Mouse (Mus musculus) neutrophil, adult 59 days (primary cell): ENCODE measurements around the gene Hsf5. TPM values are rescaled to one million over a fixed set of nuclear protein-coding genes. Genes with fewer than 3 reads are reported as not detected.

Experiments
- total RNA-seq, 2 experiments: library from RNA; stranded (reverse); gene quantifications; 1 replicate in 1 of 2; 2 replicates in 1 of 2; pipeline ENCODE4 v1.2.4; 2023

The Hsf5 gene
- total RNA-seq = under 1 TPM; 0.11 to 0.13 TPM

DNA sequence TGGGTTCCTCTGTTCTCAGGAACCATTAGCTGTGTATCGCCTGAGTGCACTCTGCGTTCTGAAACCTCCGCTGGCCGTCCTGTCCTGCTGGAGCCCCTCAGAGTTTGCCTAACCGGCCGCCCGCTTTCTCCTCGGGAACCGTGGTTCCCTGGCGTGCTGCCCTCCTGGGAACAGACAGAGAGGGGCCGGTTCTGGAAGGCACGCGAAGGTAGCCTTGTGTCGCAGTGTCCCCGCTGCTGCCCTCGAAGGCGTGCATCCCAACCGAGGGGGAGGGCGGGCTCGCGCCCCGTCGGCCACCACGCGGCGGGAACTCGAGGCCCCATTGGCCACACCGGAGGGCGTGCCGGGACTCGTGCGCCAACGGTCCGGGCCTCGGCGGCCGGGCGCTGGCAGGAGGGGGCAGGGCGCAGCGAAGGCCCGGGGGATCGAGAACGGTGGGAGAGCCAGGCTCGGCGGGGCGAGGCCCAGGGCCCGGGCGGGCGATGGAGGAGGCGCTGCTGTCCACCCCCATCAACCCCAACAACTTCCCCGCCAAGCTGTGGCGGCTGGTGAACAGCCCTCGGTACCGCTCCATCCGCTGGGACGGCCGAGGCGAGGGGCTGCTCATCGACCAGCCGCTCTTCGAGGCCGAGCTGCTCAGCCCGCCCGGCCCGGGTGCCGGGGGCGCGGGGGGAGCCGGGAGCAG is at the start of gene Hsf5:
Gene Hsf5, plus strand, starts transcription at position 375 of the 685 bp plus-strand sequence.

DNA sequence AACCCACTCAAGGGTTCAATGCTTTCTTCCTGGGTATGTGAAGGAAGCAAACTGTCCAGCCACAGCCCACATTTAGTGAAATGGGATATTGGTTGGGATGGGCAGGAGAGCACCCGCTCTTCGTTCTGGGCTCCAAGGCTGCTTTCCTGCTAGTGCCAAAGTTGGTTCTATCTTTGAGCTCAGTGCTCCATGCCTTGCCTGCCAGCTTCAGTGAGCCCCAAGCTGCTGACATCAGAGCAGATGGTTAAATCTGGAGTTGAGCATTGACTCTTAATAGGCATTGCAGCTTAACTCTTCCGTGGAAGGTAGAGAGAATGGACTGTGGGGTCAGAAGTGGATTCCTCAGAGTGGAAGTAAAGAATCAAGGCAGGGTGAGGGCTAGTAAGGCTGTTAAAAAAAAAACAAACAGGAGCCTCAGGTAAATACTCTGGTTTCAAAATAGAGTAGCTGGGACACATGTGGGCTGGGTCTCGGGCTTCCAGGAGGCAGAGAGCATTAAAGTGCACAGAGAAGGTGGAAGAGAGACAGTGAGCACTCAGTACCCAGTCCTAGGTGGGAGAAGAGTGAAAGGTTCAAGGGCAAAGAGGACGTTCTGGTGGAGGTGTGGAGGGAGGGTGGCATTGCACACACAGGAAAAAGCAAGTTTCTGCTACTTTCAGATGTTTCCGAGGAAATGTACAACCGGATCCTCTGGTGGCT is 48.6 kb upstream of the Hsf5 start, which contains the start of gene Sept4:
Gene Sept4, plus strand, starts transcription at position 649 of the 699 bp plus-strand sequence.

DNA sequence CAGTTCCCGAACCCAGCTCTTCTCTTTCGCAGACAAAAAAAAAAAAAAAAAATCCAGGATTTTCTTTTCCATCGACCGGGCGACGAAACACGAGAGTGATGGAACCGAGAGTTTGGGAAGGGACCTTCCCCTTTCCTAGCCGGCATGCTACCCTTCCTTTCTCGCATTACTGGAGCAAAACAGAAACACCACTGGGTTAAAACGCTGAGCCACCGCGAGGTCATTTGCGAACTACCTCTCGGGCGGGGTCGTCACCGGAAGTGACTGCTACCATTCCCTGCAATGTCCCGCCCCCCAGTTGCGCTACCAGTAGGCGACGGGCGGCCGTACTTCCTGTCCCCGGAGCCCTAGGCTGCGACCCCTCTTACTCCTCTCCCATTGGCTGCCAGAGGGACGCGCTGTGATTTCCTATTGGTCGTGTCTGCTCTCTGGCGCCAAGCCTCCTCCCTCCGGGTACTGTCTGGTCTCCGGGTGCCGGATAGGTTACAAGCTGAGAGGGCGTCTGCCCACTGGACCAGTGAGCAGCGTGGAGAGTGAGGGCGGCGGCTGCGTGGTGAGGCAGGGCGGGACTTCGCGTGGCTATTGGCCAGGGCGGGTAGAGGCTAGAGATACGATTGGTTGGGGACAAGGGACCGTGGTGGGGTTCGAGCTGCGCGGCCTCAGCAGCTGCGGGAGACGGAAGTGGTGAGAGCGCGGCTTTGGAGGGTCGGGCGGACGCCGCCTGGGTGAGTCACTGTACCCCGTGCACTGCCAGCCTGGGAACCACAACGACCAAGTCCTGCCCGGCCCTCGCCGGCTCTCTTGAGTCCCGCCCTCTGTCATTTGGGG is 25.2 kb upstream of the Hsf5 start, which contains the start of gene Mtmr4:
Gene Mtmr4, plus strand, starts transcription at position 637 of the 828 bp plus-strand sequence.

DNA sequence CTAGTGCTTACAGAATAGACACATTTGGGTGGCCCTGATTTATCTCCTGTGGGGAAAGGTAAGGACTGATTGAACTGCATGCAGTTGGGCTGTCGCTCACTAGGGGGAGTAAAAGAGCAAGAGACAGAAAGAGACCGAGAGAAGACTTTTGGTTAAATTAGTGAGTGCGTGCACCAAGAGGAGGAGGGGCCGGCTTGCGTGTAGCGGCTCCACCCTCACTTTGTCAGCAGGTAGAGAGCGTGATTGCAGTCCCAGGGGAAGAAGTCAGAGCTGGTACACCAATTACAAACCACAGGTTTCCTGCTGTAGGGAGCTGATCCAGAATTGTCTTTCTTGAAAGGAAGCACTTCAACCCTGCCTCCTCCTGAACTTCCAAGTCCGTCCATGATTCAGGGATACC is 45.4 kb downstream of the Hsf5 start, which contains the start of gene Rnf43:
Gene Rnf43, plus strand, starts transcription at position 316 of the 400 bp plus-strand sequence.

Other genes with a start within 250 kb of the Hsf5 start
- 1 to 10 TPM; 3.2 to 3.9 TPM for gene Rad51c, start 212.2 kb upstream of the Hsf5 start, total RNA-seq
- gene Tex14, start 212.1 kb upstream of the Hsf5 start, total RNA-seq = under 1 TPM; 0.38 to 0.82 TPM
- gene Gm11492, start 50.5 kb upstream of the Hsf5 start, total RNA-seq = not detected
- 1 to 10 TPM in 1 of 2 experiments, not detected in 1; 1.5 TPM for gene Sept4, start 48.3 kb upstream of the Hsf5 start, total RNA-seq
- gene Mtmr4, start 25.0 kb upstream of the Hsf5 start, total RNA-seq = 10 to 100 TPM; 20.9 to 22.4 TPM
- gene Rnf43, start 45.6 kb downstream of the Hsf5 start, total RNA-seq = 1 to 10 TPM; 1.3 to 2.6 TPM
- gene Supt4a, start 120.4 kb downstream of the Hsf5 start, total RNA-seq = 100 to 1,000 TPM; 119 to 146 TPM
- 10 to 100 TPM; 18.7 to 21.5 TPM for gene Tspoap1, start 143.4 kb downstream of the Hsf5 start, total RNA-seq
- 100 to 1,000 TPM; 798 to 870 TPM for gene Mpo, start 176.4 kb downstream of the Hsf5 start, total RNA-seq
- gene Lpo, start 211.1 kb downstream of the Hsf5 start, total RNA-seq = not detected
- gene Mks1, start 236.1 kb downstream of the Hsf5 start, total RNA-seq = 1 to 10 TPM; 2.8 to 3.9 TPM